Mouse (Mus musculus): Measurements from ENCODE around the gene Megf11.

GRCm38 (mm10) chr9:64349490-64349889, 35.9 kb upstream of the Megf11 start:
- TF ChIP-seq GATA1 (IDR thresholded peaks at IDR 0.05; ENCODE audit: borderline replicate concordance, low read length): no peak
- TF ChIP-seq FLI1 (IDR thresholded peaks at IDR 0.05; ENCODE audit: low read length): no peak

Measured in megakaryocyte, embryonic 14.5 days (primary cell).